Mouse (Mus musculus) CH12.LX (cell line): Measurements from ENCODE around the gene Mrgprg. TPM values are rescaled to one million over a fixed set of nuclear protein-coding genes. Genes with fewer than 3 reads are reported as not detected.

Source experiments
- DNase-seq: peaks from one replicate; pipeline ENCODE4 v3.0.0-alpha.2; 2013; ENCODE audit errors: extremely low read depth
- H3K27ac ChIP-seq: 2 replicates; pipeline ENCODE4 v1.5.1; 2012; ENCODE audit warnings: low read depth, mild to moderate bottlenecking, control low read depth, moderate library complexity; ENCODE audit not compliant: insufficient read depth
- H3K27me3 ChIP-seq: replicated peaks from 2 replicates; pipeline ENCODE3; 2012; ENCODE audit warnings: inconsistent platforms
- H3K36me3 ChIP-seq, 2 experiments: replicated peaks in 1 of 2; 2 replicates each; pipeline versions ENCODE3 to v1.6.1; 2012; ENCODE audit warnings: inconsistent platforms in 1 of 2, low read length in 1 of 2, mild to moderate bottlenecking in 1 of 2, mixed read lengths in 1 of 2, moderate library complexity in 1 of 2; ENCODE audit not compliant: control insufficient read depth in 1 of 2, insufficient read depth in 1 of 2
- H3K4me1 ChIP-seq, 2 experiments: 2 replicates each; pipeline ENCODE4 v1.6.1; 2012; ENCODE audit warnings: inconsistent platforms in 1 of 2, moderate library complexity in 1 of 2; ENCODE audit not compliant: insufficient read depth in 2 of 2, control insufficient read depth in 1 of 2
- H3K4me2 ChIP-seq: 2 replicates; pipeline ENCODE4 v1.6.1; 2012; ENCODE audit warnings: low read depth, mild to moderate bottlenecking, control low read depth; ENCODE audit not compliant: poor library complexity, insufficient read depth, severe bottlenecking
- H3K4me3 ChIP-seq, 3 experiments: fragments of 150-350 bp in 1 of 3; sonication (generic) in 1 of 3; replicated peaks in 1 of 3; 2 replicates each; pipeline versions ENCODE3 to v1.5.1; 2011 to 2012; ENCODE audit warnings: low read depth in 2 of 3, low read length in 2 of 3, mild to moderate bottlenecking in 2 of 3, moderate library complexity in 2 of 3, control low read depth in 1 of 3, improper control_type of control experiment in 1 of 3, inconsistent platforms in 1 of 3, mixed read lengths in 1 of 3; ENCODE audit not compliant: poor library complexity in 1 of 3
- H3K79me2 ChIP-seq: replicated peaks from 2 replicates; pipeline ENCODE4 v1.6.1; 2012; ENCODE audit warnings: mild to moderate bottlenecking, moderate library complexity; ENCODE audit not compliant: control insufficient read depth, poor library complexity, insufficient read depth, severe bottlenecking; ENCODE audit errors: extremely low read depth
- H3K9ac ChIP-seq: 2 replicates; pipeline ENCODE4 v1.6.1; 2012; ENCODE audit warnings: low read depth, mild to moderate bottlenecking, control low read depth, moderate library complexity; ENCODE audit not compliant: insufficient read depth
- H3K9me3 ChIP-seq: replicated peaks from 2 replicates; pipeline ENCODE3; 2012; ENCODE audit warnings: low read length, inconsistent platforms, mixed read lengths
- BHLHE40 ChIP-seq: IDR thresholded peaks from 2 replicates; pipeline ENCODE4 v1.6.1; 2011; ENCODE audit warnings: mild to moderate bottlenecking, low read depth, low read length, improper control_type of control experiment
- CHD1 ChIP-seq: IDR thresholded peaks from 2 replicates; pipeline ENCODE4 v1.6.1; 2012; ENCODE audit warnings: low read depth, low read length, improper control_type of control experiment, inconsistent platforms
- CHD2 ChIP-seq: IDR thresholded peaks from 2 replicates; pipeline ENCODE4 v1.6.1; 2011; ENCODE audit warnings: low read length, improper control_type of control experiment
- CTCF ChIP-seq, 2 experiments: IDR thresholded peaks in 1 of 2; conservative IDR thresholded peaks in 1 of 2; 2 replicates each; pipeline ENCODE4 v1.5.1; 2011 to 2012; ENCODE audit warnings: low read depth in 2 of 2, low read length in 2 of 2, improper control_type of control experiment in 1 of 2, inconsistent platforms in 1 of 2, mild to moderate bottlenecking in 1 of 2, moderate library complexity in 1 of 2
- ELF1 ChIP-seq: IDR thresholded peaks from 2 replicates; pipeline ENCODE4 v1.6.1; 2014; ENCODE audit warnings: low read depth, mild to moderate bottlenecking, inconsistent platforms, low read length, improper control_type of control experiment
- EP300 ChIP-seq: IDR thresholded peaks from 2 replicates; pipeline ENCODE4 v1.6.1; 2011; ENCODE audit warnings: low read length, improper control_type of control experiment
- GABPA ChIP-seq: IDR thresholded peaks from 2 replicates; pipeline ENCODE4 v1.6.1; 2012; ENCODE audit warnings: low read depth, low read length, improper control_type of control experiment, inconsistent platforms; ENCODE audit not compliant: insufficient replicate concordance
- IRF4 ChIP-seq: IDR thresholded peaks from 2 replicates; pipeline ENCODE4 v1.6.1; 2014; ENCODE audit warnings: low read depth, mild to moderate bottlenecking, inconsistent platforms, low read length, improper control_type of control experiment
- JUN ChIP-seq: IDR thresholded peaks from 2 replicates; pipeline ENCODE4 v1.6.1; 2011; ENCODE audit warnings: low read depth, mild to moderate bottlenecking, low read length, improper control_type of control experiment, moderate library complexity; ENCODE audit not compliant: insufficient read depth
- JUND ChIP-seq: conservative IDR thresholded peaks from 2 replicates; pipeline ENCODE4 v1.6.1; 2011; ENCODE audit warnings: low read depth, low read length, improper control_type of control experiment
- KAT2A ChIP-seq: IDR thresholded peaks from 2 replicates; pipeline ENCODE4 v1.6.1; 2012; ENCODE audit warnings: low read length, improper control_type of control experiment, inconsistent platforms; ENCODE audit not compliant: insufficient replicate concordance
- MAFK ChIP-seq: IDR thresholded peaks from 2 replicates; pipeline ENCODE4 v1.6.1; 2011; ENCODE audit warnings: low read length, improper control_type of control experiment; ENCODE audit not compliant: insufficient replicate concordance
- MAX ChIP-seq: IDR thresholded peaks from 2 replicates; pipeline ENCODE4 v1.6.1; 2011; ENCODE audit warnings: low read length, improper control_type of control experiment
- MAZ ChIP-seq: IDR thresholded peaks from 2 replicates; pipeline ENCODE4 v1.6.1; 2012; ENCODE audit warnings: low read depth, mild to moderate bottlenecking, inconsistent platforms, low read length, improper control_type of control experiment, moderate library complexity
- MXI1 ChIP-seq: IDR thresholded peaks from 2 replicates; pipeline ENCODE4 v1.6.1; 2011; ENCODE audit warnings: mild to moderate bottlenecking, low read depth, low read length, improper control_type of control experiment
- MYC ChIP-seq: IDR thresholded peaks from 2 replicates; pipeline ENCODE4 v1.6.1; 2011; ENCODE audit warnings: low read depth, mild to moderate bottlenecking, improper control_type of control experiment, low read length
- NELFE ChIP-seq: IDR thresholded peaks from 2 replicates; pipeline ENCODE4 v1.6.1; 2011; ENCODE audit warnings: low read depth, low read length, improper control_type of control experiment
- NRF1 ChIP-seq: IDR thresholded peaks from 2 replicates; pipeline ENCODE4 v1.6.1; 2014; ENCODE audit warnings: low read depth, mild to moderate bottlenecking, inconsistent platforms, low read length, improper control_type of control experiment, moderate library complexity
- PAX5 ChIP-seq: IDR thresholded peaks from 2 replicates; pipeline ENCODE4 v1.6.1; 2012; ENCODE audit warnings: low read length, inconsistent platforms, mixed read lengths
- POLR2A ChIP-seq: IDR thresholded peaks from 2 replicates; pipeline ENCODE4 v1.6.1; 2011; ENCODE audit warnings: low read depth, mild to moderate bottlenecking, improper control_type of control experiment, low read length
- POLR2AphosphoS2 ChIP-seq: IDR thresholded peaks from 2 replicates; pipeline ENCODE4 v1.6.1; 2011; ENCODE audit warnings: low read depth, low read length, improper control_type of control experiment
- RAD21 ChIP-seq: IDR thresholded peaks from 2 replicates; pipeline ENCODE4 v1.6.1; 2011; ENCODE audit warnings: low read depth, mild to moderate bottlenecking, low read length, improper control_type of control experiment, moderate library complexity
- RCOR1 ChIP-seq: conservative IDR thresholded peaks from 2 replicates; pipeline ENCODE4 v1.6.1; 2012; ENCODE audit warnings: low read depth, mild to moderate bottlenecking, inconsistent platforms, low read length, improper control_type of control experiment
- SIN3A ChIP-seq: IDR thresholded peaks from 2 replicates; pipeline ENCODE4 v1.6.1; 2012; ENCODE audit warnings: low read length, improper control_type of control experiment, inconsistent platforms
- SMC3 ChIP-seq: IDR thresholded peaks from 2 replicates; pipeline ENCODE4 v1.6.1; 2011; ENCODE audit warnings: low read depth, low read length, improper control_type of control experiment
- TBP ChIP-seq: conservative IDR thresholded peaks from 2 replicates; pipeline ENCODE4 v1.6.1; 2011; ENCODE audit warnings: low read depth, low read length, improper control_type of control experiment
- TCF12 ChIP-seq: IDR thresholded peaks from 2 replicates; pipeline ENCODE4 v1.6.1; 2014; ENCODE audit warnings: low read depth, mild to moderate bottlenecking, inconsistent platforms, low read length, improper control_type of control experiment
- UBTF ChIP-seq: IDR thresholded peaks from 2 replicates; pipeline ENCODE4 v1.6.1; 2012; ENCODE audit warnings: low read depth, mild to moderate bottlenecking, inconsistent platforms, low read length, improper control_type of control experiment, moderate library complexity
- USF1 ChIP-seq: IDR thresholded peaks from 2 replicates; pipeline ENCODE4 v1.6.1; 2014; ENCODE audit warnings: low read depth, mild to moderate bottlenecking, inconsistent platforms, low read length, improper control_type of control experiment
- USF2 ChIP-seq: conservative IDR thresholded peaks from 2 replicates; pipeline ENCODE4 v1.6.1; 2011; ENCODE audit warnings: low read depth, low read length, improper control_type of control experiment
- ZC3H11A ChIP-seq: IDR thresholded peaks from 2 replicates; pipeline ENCODE4 v1.6.1; 2012; ENCODE audit warnings: low read depth, mild to moderate bottlenecking, inconsistent platforms, low read length, improper control_type of control experiment
- ZKSCAN1 ChIP-seq: IDR thresholded peaks from 2 replicates; pipeline ENCODE4 v1.6.1; 2012; ENCODE audit warnings: low read depth, inconsistent platforms, low read length, improper control_type of control experiment, borderline replicate concordance
- dilution Hi-C: fragments of 300-500 bp; cut with MboI; formaldehyde crosslinking; loops from 2 replicates; pipeline ENCODE4 v1.14.3; 2020; ENCODE audit warnings: low sequenced_read_pairs; ENCODE audit not compliant: extremely low pct_unique_long_range_greater_than_20kb, extremely low pct_ligation_motif_present
- in situ Hi-C: fragments of 300-500 bp; cut with MboI; formaldehyde crosslinking; loops from 3 replicates; pipeline ENCODE4 v1.14.3; 2019; ENCODE audit warnings: low sequenced_read_pairs, low pct_ligation_motif_present, low pct_unique_long_range_greater_than_20kb, mixed read lengths
- polyA plus RNA-seq: library from polyadenylated mRNA; unstranded; fragments of >175 nt; gene quantifications from 2 replicates; pipeline ENCODE4 v1.2.1, GENCODE M21; 2012; ENCODE audit warnings: low read depth; ENCODE audit not compliant: insufficient read length
- total RNA-seq, 2 experiments: library from RNA; depleted of rRNA; stranded (reverse); fragments of 300-350 nt in 1 of 2; fragments of >200 nt in 1 of 2; gene quantifications; 2 replicates each; pipeline ENCODE4 v1.2.3; 2012 to 2014

Mrgprg gene
- total and polyA plus RNA-seq, 3 experiments, result not detected

DNA sequence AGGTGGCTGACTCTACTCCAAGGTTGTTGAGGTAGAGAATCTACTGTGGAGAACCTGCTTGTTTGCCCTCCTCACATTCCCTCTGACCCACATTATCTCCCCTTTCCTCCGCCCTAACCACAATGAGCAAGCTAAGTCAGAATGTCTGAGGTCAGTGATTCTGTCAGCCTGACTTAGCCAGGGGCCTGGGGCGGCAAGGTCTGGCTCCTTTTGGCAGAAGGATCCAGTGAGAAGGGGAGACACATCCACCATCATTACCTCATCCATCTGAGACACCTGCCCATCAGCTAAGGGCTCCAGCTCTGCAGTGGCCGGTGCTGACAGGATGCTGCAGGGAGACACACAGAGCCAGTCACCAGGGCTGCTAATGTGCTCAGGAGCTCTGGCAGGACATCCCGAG is 32.0 kb upstream of the Mrgprg start:
- DNase-seq, result no peak
- H3K4me3 ChIP-seq, result no peak overlapping the region
- in situ Hi-C loops (no loop called here), dilution Hi-C loops (no loop called here)
- H3K4me2 ChIP-seq, result no peak overlapping the region
- no peaks in the 10 kb centered on the region for H3K9me3 ChIP-seq
- no peaks in the 10 kb centered on the region for H3K79me2 ChIP-seq
- no peak for TF ChIP-seq RAD21
- H3K27ac ChIP-seq, result no peak overlapping the region
- no peak overlapping the region for H3K9ac ChIP-seq
- H3K4me1 ChIP-seq, result no peaks in the 10 kb centered on the region
- H3K27me3 ChIP-seq, result no peaks in the 10 kb centered on the region
- peaks cover 34 to 87% of the 10 kb centered on the region in 2 experiments for H3K36me3 ChIP-seq

GRCm38 (mm10) chr7:143793121-143793520 is 26.3 kb upstream of the Mrgprg start:
- peak; percentile 32 for DNase-seq
- no peaks in the 10 kb centered on the region for H3K27me3 ChIP-seq
- no peaks in the 10 kb centered on the region for H3K79me2 ChIP-seq
- in situ Hi-C loops, result no loop called here
- dilution Hi-C loops, result no loop called here
- no peak overlapping the region for H3K4me3 ChIP-seq
- no peak overlapping the region for H3K9ac ChIP-seq
- no peak overlapping the region for H3K4me2 ChIP-seq
- 0 out of 4 replicates have a peak, but pooled peaks cover 0 to 2% of the 10 kb centered on the region in 2 experiments for H3K4me1 ChIP-seq
- H3K9me3 ChIP-seq, result peaks cover 5% of the 10 kb centered on the region
- H3K27ac ChIP-seq, result no peak overlapping the region
- H3K36me3 ChIP-seq, result peaks cover 9 to 31% of the 10 kb centered on the region in 2 experiments
- 0 out of 2 replicates have a peak, but pooled peaks have one; percentile 15 for TF ChIP-seq MYC
- no peak for TF ChIP-seq BHLHE40
- TF ChIP-seq TBP, result no peak
- no peak for TF ChIP-seq KAT2A
- TF ChIP-seq USF2, result no peak
- TF ChIP-seq TCF12, result no peak
- TF ChIP-seq UBTF, result no peak
- peak; percentile 59 for TF ChIP-seq SMC3
- TF ChIP-seq JUN, result no peak
- TF ChIP-seq GABPA, result no peak
- no peak for TF ChIP-seq ZKSCAN1
- TF ChIP-seq MAFK, result no peak
- no peak for TF ChIP-seq USF1
- no peak for TF ChIP-seq JUND
- TF ChIP-seq RAD21, result peak; percentile 63
- TF ChIP-seq ZC3H11A, result no peak
- no peak for TF ChIP-seq MXI1
- no peak for TF ChIP-seq POLR2AphosphoS2
- TF ChIP-seq CHD1, result no peak
- TF ChIP-seq POLR2A, result no peak
- peak; percentile 50 to 79; a peak in 3 of 4 replicates for TF ChIP-seq CTCF (conservative IDR thresholded peaks at IDR 0.05 in 1 of 2, IDR thresholded peaks at IDR 0.05 in 1 of 2; ENCODE audit: low read depth in 2 of 2, low read length in 2 of 2)
- TF ChIP-seq RCOR1, result no peak
- TF ChIP-seq SIN3A, result no peak
- no peak for TF ChIP-seq PAX5
- TF ChIP-seq IRF4, result no peak
- TF ChIP-seq EP300, result no peak
- peak; percentile 37; the same call in 1 of the 2 replicates for TF ChIP-seq MAX
- no peak for TF ChIP-seq NELFE
- TF ChIP-seq MAZ, result no peak
- peak; percentile 50 for TF ChIP-seq ELF1
- TF ChIP-seq CHD2, result no peak
- no peak for TF ChIP-seq NRF1
